Mouse (Mus musculus) right cerebral cortex, adult 18-20 months (tissue): ENCODE measurements around the gene Tfe3.
"Not testable (repeated sequence)": the region's sequence is repeated elsewhere in the genome, so short reads cannot be mapped to it uniquely, and the experiment has no call there.

ENCODE experiments used
- DNase-seq: peaks from one replicate; pipeline ENCODE4 v3.0.0; 2022; ENCODE audit warnings: mixed read lengths

Gene Tfe3

DNA sequence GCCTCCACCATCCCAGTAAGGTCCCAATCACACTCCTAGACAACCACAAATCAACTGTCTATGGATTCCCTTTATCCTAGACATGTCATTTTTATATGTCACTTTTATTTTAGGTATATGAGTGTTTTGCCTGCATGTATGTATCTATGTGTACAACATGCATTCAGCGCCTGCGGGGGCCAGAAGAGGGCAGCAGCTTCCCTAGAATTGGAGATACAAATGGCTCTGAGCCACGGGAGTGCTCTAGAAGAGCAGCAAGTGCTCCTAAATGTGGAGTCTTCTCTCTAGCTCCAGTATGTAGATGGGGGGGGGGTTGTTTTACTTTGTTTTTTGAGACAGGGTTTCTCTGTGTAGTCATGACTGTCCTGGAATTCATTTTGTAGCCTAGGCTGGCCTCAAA is 8.7 kb upstream of the Tfe3 start:
- not testable (repeated sequence) for DNase-seq

DNA sequence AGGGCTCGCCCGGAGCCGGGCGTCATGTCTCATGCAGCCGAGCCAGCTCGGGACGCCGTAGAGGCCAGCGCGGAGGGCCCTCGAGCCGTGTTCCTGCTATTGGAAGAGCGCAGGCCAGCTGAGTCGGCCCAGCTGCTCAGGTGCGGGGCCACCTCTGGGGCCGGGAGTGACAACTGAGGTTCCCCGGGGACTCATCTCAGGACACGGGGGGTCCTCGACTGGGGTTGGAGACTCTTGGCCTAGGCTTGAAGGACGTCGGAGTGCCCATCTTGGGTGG is 499 bp downstream of the Tfe3 start:
- DNase-seq = no peak

DNA sequence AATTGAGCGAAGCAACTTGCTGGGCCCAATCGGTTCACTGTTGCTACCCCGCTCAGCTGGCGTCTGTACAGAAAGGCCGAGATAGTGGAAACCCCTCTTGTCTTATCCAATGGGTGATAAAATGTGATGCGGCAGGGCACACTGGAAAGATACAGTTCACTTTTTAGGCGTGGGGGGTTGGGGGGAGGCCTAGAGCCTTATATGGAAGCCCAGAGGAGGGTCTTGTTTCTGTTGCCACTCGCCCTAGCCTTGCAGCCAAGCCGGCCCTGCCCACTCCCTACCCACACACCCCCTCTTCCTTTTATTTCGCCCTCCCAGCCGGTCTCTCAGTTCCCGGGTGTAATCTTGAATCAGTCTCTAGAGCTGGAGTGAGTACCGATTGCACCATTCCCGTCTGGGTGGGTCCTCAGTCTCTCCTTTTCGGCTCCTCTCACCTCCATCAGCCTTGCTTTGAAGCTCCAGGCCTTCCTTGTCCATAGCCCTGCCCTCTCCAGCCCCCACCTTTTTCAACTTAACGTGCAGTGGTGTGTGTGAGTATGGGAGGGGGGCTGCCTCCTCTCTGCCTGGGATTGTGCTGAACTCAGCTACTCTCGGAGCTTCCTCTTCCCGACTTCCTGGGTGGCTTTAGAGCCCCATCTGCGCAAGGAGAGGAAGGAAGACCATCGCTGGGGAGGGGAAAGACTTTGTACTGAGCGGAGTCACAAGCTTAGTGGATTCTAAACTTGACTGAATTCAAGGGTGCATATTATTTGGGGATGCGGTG is 1.5 kb downstream of the Tfe3 start:
- DNase-seq = peak; percentile 10

DNA sequence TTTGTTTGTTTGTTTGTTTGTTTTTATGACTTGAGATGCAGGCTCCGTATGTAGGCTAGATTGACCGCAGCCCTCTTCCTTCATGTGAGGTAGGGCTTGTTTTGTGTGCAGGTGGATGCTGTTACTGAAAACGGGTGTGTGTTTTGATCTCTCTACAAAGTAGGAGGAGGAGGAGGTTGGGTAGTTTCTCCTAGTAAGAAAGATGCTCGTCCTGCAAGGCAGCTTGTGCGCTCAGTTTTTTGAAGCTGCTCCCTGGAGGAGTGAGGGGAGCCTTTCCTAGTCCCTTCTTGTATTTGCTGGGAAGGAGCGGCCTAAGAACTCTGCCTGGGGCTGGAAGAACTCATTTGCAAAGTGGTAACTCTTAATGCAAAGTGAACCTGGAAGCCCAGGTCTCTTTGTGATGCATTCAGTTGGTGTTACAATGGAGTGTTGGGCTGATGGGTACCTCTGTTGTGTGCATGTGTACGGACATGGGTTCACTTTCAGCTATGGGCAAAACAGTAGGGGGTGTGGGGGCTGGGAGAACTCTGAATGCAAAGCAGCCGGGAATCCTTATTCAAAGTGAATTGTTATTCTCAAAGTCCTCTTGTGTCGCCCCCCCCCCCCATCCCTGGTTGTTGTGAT is 2.4 kb downstream of the Tfe3 start:
- no peak for DNase-seq

DNA sequence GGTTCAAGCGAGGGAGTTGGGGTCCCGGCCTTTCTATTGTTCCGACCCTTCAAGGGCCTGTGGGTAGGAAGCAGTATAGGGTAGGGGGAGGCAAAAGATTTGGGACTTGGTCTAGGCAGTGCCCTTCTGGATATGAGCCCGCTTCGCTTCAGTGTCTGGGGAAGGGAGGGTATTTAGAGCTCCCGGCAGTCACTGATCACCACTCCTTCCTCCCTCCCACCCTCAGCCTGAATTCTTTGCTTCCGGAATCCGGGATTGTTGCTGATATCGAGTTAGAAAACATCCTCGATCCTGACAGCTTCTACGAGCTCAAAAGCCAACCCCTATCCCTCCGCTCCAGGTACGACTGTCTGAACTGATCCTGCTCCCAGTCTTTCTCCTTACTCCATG is 2.9 kb downstream of the Tfe3 start:
- no peak for DNase-seq

- DNase-seq = peak; percentile 42
These were observed 3.4 kb downstream of the Tfe3 start for GRCm38 (mm10) chrX:7765764-7766163.

DNA sequence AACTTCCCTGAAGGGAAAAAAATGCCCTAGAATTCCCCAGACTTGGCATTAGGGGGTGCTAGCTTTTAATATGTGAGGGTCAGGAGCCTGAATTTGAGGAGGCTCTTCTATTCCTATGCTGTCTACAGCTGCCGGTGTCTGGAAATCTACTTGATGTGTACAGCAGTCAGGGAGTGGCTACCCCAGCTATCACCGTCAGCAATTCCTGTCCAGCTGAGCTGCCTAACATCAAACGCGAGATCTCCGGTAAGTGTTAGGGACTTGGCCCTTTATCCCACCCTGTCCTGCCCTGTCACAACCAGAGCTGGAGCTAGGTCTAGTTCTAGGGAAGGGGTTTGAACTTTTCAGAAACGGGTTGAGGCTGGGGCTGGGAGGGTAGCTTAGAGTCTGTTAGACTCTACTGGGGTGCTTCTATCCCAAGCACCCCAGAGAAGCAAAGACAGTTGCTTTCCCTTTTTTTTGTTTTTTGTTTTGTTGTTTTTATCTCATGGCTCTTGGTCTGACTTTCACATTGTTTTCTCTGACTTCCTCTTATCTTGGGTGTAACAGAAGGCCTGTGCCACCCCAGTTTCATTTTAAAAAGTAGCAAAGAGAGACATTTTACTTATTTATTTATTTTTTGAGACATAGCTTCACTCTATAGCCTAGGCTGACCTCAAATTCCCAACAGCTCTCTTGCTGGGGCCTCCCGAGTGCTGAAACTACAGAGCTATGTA is 7.1 kb downstream of the Tfe3 start:
- no peak for DNase-seq

- no peak for DNase-seq
These were observed 10.4 kb downstream of the Tfe3 start for GRCm38 (mm10) chrX:7772766-7773165.

DNA sequence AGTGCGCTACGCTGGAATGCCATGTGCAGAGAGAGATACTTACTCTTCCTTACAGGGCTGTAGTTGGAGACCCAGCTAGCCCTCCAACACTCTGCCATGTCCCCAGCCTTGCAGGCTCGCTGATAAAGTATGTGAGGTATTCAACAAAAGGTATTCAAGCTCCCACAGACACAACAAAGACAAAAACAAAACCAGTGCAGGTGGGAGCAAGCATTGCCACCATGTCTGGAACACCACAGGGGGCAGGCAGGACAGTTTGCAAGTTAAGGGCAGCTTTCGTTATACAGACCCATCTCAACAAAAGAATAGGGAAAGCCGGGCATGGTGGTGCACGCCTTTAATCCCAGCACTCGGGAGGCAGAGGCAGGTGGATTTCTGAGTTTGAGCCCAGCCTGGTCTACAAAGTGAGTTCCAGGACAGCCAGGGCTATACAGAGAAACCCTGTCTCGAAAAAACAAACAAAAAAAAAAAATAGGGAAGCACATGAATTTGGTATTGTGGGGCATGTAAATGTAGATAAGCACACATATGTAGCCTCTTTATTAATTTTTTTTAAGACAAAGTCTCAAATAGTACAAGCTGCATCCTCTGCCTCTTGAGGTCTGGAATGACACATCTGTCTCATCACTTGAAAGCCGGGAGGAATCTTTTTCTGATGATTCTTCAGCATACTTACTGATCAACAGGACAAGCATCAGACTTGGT is 13.3 kb downstream of the Tfe3 start:
- DNase-seq = no peak

- no peak for DNase-seq
These were observed 14.1 kb downstream of the Tfe3 start for GRCm38 (mm10) chrX:7776329-7777082.

GRCm38 (mm10) chrX:7778450-7779244 is 16.3 kb downstream of the Tfe3 start:
- DNase-seq = no peak

- no peak for DNase-seq
These were observed 16.9 kb downstream of the Tfe3 start for GRCm38 (mm10) chrX:7779294-7779693.

- DNase-seq = no peak
These were observed 20.3 kb downstream of the Tfe3 start for GRCm38 (mm10) chrX:7782603-7783092.

- DNase-seq = peak; percentile 72
These were observed 27.3 kb downstream of the Tfe3 start, which contains the start of gene Gripap1 for GRCm38 (mm10) chrX:7789542-7790136. TSS of gene Gripap1 (plus strand) at chrX:7789765.

DNA sequence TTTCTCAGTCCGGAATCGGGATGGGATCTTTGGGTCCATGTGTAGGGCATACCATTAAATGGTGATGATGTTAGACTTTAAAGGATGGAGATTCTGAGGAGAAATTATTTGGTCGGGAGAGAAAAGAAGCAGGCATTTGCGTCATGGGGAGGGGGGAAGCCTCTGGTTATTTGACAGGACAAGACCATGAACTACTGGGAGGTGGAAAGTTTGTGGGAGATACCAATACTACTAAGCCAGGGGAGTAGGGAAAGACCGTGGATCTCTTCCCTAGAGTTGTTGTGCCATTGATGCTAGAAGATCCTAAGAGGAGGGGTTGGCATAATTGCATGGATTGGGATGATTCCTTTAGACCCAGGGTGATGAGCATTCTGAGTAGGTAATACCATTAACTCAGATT is 27.9 kb downstream of the Tfe3 start:
- no peak for DNase-seq

DNA sequence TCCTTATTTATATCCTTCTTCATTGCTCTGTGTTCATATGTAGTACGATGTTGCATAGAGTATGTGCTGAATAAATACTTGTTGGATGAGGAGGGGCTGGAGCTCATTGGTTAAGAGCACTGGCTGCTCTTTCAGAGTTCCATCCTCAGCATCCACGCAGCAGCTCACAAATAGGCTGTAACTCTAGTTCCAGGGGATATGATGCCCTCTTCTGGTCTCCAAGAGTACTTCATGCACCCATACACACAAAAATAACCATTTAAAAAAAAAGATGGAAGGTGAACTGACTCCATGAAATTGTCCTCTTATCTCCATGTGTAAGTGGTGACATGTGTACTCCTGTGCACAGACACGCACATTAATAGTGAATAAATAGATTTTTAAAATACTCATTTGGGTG is 31.0 kb downstream of the Tfe3 start:
- no peak for DNase-seq

- DNase-seq = no peak
These were observed 32.7 kb downstream of the Tfe3 start for GRCm38 (mm10) chrX:7795016-7795415.

DNA sequence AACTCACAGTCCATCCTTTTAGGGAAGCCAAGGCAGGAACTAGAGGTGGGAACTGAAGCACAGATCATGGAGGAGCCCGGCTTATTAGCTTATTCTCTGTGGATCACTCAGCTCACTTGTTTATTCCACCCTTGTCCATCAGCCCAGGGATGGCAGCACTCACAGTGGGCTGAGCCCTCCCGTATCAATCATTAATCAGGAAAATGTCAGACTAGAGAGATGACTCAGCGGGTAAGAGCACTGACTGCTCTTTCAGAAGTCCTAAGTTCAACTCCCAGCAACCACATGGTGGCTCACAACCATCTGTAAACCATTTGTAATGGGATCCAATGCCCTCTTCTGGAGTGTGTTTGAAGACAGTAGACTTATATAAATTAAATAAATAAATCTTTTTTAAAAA is 35.0 kb downstream of the Tfe3 start:
- no peak for DNase-seq

- not testable (repeated sequence) for DNase-seq
These were observed 39.8 kb downstream of the Tfe3 start for GRCm38 (mm10) chrX:7802157-7802556.

DNA sequence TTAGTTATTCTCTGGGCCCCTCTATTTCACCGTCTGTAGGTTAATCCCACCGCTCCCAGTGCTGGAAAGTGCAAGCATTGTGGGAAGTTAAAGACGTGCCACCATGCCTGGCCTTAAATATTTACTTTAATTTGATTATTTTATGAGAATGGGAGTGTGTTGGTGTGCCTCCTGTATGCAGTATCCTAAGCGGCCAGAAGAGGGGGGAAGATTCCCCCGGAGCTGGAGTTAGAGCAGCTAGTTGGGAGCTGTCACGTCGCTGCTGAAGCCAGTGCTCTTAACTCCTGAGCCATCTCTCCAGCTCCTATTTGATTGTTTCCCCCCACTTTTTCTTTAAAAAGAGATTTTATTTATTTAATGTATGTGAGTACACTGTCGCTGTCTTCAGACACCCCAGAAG is 52.7 kb downstream of the Tfe3 start:
- DNase-seq = not testable (repeated sequence)
